Mouse (Mus musculus) heart, postnatal 36 days (tissue): Measurements from ENCODE around the gene Dpp6. TPM values are rescaled to one million over a fixed set of nuclear protein-coding genes. Genes with fewer than 3 reads are reported as not detected.
"Not testable (repeated sequence)": the region's sequence is repeated elsewhere in the genome, so short reads cannot be mapped to it uniquely, and the experiment has no call there.

Experiments
- DNase-seq, 2 experiments: peaks; one replicate each; pipeline ENCODE4 v3.0.0; 2021 to 2022
- intact Hi-C: fragments of 180-260 bp; cut with DNase I; formaldehyde crosslinking; loops from one replicate; pipeline ENCODE4 v1.15.1; 2025
- total RNA-seq, 2 experiments: library from RNA; stranded (reverse); gene quantifications; 2 replicates each; pipeline ENCODE4 v1.2.3; 2021

The Dpp6 gene
- total RNA-seq, 2 experiments from 2014 or later, result 0.06 to 0.11 TPM

DNA sequence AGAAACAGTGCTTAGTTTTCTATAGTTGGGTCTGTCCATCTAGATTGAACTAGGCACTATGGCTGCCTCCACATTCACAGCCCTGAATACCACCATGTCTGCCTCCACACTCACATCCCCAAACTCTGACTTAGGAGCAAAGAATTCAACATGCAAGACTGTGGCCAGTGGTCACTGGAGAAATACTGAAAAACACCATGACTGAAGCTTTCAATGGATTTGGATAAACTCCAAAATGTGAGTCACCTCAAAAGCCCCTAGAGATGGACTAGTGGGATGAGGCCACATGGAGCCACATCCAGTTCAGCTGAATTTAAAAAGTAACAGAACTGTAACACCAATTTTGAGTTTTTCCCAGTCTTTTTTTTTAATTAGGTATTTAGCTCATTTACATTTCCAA is 616.6 kb downstream of the Dpp6 start:
- no peak for DNase-seq
- intact Hi-C loops, result no loop called here

DNA sequence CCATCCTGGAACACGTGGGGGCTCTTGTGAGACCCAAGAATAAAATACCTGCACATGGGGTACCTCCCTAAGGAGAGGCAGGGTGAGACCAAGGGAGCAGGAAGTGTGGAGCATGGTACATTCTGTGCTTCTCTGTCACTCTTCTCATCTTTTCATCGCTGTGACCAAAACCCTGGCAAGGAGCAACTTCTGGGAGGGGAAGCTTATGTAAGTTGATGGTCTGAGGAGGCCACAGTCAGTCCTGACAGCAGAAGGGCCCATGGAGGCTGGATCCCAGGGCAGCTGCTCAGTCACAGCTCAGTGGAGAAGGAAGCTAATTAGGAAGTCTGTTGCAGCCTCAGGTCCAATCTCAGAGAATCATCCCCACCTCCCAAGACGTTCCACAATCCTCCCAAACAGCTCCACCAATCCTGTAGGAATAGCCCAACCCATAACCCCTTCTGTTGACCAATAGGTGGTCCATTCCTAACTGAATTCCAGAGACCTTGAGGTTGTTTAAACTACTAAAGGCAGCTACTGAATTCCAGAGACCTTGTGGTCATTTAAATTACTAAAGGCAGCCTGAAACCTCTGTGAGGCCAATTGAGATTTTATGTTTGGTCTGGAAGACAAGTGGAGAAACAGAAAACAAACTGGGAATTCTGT is 636.3 kb downstream of the Dpp6 start:
- intact Hi-C loops, result no loop called here
- no peak for DNase-seq

DNA sequence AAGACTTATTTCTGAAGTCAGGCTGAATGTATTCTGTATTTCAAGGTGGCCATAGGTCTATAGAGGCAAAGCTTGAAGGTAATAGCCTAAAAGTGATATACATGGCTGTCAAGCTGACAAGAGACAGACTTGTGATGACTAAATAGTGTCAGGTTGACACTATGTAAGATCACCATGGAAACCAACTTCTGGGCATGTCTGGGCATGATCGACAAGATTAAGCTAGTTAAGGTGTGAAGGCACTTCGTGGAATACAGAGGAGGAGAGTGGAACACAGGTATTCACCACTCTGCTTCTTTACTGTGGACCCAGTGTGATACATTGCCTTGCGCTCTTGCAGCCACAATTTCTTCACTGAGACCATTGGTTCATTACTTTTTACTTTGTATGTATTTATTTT is 637.4 kb downstream of the Dpp6 start:
- DNase-seq, result no peak
- intact Hi-C loops, result no loop called here

DNA sequence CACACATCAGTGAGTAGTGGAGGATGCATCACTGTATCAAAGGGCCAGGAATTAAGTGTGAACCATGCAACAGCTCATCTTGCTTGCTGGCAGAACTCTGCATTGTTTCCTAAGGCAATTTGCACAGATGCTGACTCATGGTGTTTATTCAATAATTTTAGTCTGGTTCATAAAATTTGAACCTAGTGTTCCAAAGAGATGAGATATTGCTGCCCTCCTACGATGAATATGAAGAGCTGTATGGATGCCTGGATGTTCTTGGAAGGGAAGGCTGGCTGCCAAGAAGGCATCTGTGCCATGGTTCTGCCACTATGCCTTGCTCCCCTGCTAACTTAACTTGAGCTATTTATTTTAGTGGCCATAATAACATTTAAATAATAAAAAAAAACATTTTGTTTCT is 640.0 kb downstream of the Dpp6 start:
- no peak for DNase-seq
- intact Hi-C loops, result no loop called here

DNA sequence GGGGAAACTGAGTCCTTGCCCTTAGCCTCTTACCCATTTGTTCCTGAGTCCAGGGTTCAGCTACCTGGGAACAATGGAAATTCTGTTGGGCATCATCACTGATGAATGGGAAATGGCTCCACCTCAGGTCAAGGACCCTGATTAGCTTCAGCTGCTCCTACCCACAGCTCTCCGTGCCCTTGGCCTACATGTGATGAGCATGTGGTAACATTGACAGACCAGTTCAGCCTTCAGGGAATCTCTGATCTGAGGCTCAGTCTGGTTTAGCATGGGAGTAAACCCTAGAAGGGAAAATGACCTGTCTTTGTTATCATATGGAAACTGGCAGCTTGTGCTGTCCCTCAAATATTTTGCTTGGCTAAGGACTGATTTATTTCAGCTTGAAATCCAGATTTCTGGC is 640.7 kb downstream of the Dpp6 start:
- intact Hi-C loops, result no loop called here
- no peak for DNase-seq

DNA sequence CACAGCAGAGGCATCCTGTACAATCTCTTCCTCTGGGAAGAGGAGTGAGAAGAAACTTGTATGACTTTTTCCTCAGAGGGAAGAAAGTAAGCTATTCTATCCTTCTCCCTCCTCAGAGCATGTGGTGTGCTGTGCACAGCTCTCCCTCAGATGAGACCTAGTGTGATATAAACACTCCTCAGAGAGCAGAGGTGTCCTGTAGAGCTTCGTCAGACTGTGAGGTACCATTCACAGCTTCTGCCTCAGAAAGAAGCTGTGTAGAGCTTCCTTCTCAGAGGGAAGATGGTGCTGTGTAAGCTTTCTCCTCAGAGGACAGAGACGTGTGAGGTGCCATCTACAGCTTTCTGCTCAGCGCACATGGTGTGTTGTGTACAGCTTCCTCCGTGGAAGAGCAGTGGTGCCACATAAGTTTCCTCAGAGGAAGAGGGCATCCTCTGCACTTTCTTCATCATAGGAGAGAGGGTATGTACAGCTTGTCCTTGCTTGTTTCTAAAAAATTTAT is 658.0 kb downstream of the Dpp6 start:
- intact Hi-C loops, result no loop called here

DNA sequence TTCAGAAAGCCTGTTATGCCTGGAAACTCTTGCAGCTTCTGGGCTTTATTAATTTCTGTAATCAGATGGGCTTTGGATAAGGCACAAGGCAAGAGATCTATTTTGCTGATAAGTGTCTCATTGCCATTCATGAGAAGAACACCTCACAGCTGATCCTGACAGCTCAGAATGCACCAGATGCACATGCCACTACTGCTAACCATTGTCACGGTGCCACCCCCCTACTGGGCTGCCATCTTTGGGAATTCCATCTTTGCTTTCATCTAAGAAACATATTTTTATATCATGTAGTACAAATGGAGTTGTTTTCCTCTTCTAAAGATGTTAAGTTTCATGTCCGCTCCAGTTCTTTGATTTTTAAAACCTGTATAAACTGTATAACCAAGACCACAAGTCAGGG is 664.7 kb downstream of the Dpp6 start:
- no peak for DNase-seq
- intact Hi-C loops, result no loop called here

More for the DNA sequence above, 658.0 kb downstream of the Dpp6 start:
- DNase-seq, result no peak

GRCm38 (mm10) chr5:27486138-27486537 is 669.1 kb downstream of the Dpp6 start:
- no peak for DNase-seq
- intact Hi-C loops, result no loop called here

- DNase-seq, result no peak
- intact Hi-C loops, result no loop called here
Observed at GRCm38 (mm10) chr5:27490942-27491341, 673.9 kb downstream of the Dpp6 start.

DNA sequence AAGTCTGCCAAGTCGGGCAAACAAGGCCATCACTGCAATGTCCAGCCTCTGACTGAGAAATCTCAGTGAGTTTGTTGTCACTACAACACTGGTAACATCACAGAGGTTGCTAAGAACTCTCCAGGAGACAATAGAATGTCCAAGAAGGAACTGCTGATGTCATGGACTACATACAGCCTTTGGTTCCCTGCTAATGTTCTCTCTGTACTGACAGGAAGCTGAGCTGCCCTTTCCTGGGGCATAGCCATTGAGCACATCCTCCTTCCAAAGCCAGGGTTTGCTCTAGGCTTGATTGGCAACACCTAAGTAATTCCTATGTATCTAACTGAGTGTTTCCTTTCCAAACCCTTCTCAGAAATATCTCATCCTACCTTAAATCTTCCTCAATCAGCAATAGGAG is 684.3 kb downstream of the Dpp6 start, which contains the start of gene Speer4b:
Gene Speer4b, minus strand, starts transcription at position 101 of the 400 bp plus-strand sequence.
- DNase-seq, intact Hi-C loops: not testable (repeated sequence)

GRCm38 (mm10) chr5:27518716-27519115 is 701.7 kb downstream of the Dpp6 start:
- intact Hi-C loops, result no loop called here
- no peak for DNase-seq

- no peak for DNase-seq
- intact Hi-C loops, result no loop called here
Observed at GRCm38 (mm10) chr5:27526906-27527305, 709.9 kb downstream of the Dpp6 start.

DNA sequence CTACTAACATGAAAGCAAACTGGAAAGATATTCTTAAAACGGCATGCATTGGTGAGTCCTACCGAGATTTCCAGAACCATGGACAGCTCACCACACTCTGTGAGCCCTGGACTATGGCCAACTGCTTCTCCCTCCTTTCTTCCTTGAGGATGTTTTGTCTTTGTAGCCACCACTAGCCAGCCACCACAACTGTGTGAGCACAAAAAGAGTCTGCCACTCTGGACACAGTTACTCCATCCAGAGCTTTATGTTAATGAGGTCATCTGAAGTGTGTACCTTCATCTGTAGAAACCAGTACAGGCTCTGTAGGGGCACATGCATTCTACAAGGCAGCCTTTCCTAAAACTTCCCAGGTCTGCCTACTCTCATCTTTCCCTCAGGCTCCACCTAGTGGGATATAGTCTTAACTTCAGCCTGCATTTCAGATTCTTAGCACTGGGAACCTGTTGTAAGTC is 727.8 kb downstream of the Dpp6 start:
- DNase-seq, result peak in 1 of 2 experiments; percentile 3
- intact Hi-C loops, result loop anchor here (5.0 kb wide), 1 partner anchor 468 kb away; no protein-coding TSS in a partner anchor

DNA sequence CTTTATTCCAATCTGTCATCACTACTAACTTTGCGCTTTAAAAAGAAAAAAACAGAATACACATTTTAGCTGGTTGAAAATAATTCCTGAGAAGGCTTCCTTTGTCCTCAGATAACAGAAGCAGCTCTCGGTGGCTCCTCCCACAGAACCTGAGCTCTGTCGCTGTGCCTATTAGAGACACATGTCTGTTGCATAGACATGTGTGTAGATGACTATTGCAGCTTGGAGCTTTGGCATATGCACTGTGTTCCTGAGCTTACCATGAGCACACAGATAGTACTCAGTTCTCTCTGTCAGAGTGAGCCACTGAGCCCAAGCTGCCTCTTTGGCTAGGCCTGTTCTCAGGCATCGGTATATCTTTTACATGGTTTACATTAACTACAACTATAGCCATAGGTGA is 732.3 kb downstream of the Dpp6 start:
- DNase-seq, result no peak
- intact Hi-C loops, result loop anchor here (5.0 kb wide), 1 partner anchor 472 kb away; no protein-coding TSS in a partner anchor

DNA sequence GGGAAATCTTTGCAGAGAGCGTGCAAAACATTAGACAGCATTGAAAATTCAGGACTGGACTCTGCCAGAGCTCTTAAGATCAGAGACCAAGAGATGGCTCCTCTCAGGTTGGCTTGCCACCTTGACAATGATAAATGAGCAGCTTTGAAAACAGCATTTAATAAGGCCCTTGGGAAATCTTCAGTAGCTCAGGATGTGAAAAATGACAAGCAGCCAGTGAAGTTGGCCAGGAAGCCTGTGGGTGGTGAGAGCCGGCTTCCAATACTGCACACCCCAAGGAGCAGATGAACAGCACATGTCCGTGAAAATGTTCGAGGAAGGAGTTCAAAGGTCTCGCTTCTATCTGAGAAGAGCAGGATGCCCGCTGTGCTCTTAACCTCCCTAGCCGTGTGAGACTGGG is 748.7 kb downstream of the Dpp6 start:
- intact Hi-C loops, result no loop called here
- no peak for DNase-seq

- intact Hi-C loops, result no loop called here
- no peak for DNase-seq
Observed at GRCm38 (mm10) chr5:27587970-27588758, 771.2 kb downstream of the Dpp6 start.

DNA sequence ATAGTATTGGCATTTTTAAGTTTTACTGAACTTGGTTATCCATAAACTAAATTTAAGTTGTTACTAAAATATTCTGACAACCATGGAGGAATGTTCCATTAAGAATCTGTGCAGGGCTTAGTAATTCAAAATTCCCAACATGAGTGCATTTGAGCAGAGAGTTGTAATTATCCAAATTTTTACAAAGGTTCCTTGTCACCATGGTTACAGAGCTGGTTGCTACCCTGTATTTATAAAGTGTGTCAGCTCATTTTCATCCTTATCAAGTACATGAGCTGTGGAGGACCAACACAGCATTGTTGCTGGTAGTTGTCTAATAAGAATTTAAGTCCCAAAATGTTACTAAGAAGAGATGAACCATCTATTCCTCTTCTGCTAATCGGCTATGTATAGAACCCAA is 787.1 kb downstream of the Dpp6 start:
- intact Hi-C loops, result no loop called here
- no peak for DNase-seq

DNA sequence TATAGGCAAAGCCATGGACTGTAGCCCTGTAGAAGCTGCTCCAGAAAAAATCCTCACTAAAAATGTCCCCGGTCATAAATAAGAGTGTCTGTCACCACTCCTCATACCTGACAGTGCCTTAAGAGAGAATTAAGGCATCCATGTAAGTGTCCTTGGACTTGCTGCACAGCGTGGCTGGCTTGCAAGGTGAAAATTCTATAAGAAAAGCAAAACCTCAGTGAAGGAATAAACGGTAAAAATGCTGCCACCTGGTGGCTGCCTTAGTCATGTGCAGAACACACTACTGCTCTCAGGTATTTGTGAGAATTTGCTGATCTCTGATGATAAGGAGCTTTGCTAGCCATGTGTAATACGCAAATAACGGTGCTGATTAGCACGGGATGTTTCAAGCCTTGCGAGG is 798.8 kb downstream of the Dpp6 start:
- DNase-seq, result peak; percentile 4 to 23
- intact Hi-C loops, result loop anchor here (2.0 to 10.0 kb wide), 2 partner anchors 541 to 1781 kb away; no protein-coding TSS in a partner anchor

- intact Hi-C loops, result no loop called here
- DNase-seq, result no peak
Observed at GRCm38 (mm10) chr5:27621811-27622210, 804.8 kb downstream of the Dpp6 start.

- intact Hi-C loops, result no loop called here
- peak; percentile 10 to 22 for DNase-seq
Observed at GRCm38 (mm10) chr5:27623876-27624275, 806.9 kb downstream of the Dpp6 start.

DNA sequence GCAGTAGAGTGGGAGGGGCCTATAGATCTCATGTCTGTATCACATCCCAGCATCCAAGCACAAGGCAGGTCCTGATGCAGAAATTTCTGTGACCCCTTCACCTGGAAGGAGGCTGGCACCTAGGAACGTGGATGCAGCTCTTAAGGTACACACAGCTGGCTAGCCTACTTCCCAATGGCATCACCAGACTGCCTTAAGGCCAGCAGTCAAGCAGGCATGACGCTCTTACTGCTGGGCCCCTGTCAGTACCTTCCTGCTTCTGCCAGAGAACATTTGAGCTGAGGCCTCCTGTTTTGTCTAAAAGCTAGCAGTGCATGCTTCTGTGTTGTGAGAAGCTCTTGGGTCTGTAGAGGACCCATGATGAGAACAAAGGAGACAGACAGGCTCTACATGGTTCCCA is 815.1 kb downstream of the Dpp6 start:
- intact Hi-C loops, result no loop called here
- no peak for DNase-seq

GRCm38 (mm10) chr5:27635941-27636340 is 818.9 kb downstream of the Dpp6 start:
- DNase-seq, result no peak
- intact Hi-C loops, result no loop called here
